Mouse (Mus musculus): Measurements from ENCODE around the gene Macrod1. TPM values are rescaled to one million over a fixed set of nuclear protein-coding genes. Genes with fewer than 3 reads are reported as not detected.

Gene Macrod1
- polyA plus RNA-seq, 1 experiment from 2014 or later: 3.6 TPM

DNA sequence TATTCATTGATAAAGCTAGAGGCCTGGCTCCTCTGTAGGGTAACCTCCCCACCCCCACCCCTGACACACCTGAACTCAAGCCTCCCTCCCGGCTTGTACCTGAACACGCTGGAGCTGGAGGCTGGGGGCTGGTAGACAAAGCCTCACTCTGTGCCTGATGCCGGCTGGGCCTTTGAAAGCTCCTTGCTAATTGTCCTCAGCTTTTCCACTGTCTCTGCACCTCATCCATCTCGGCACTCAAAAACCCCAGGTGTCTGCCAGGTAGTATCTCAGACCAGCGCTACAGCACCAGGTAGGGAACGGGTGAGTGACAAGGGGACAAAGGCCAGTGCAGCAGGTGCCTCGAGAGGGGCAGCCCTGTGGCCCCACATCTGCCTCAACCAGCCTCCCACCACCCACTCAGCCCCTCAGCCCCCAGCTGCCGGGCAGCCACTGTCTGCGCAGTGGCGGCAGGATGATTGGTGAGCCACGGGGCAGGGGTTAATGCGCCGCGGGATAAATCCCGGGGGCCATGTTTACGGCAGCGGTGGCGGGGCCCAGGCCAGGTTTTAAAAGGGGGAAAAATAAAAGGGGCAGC lies 129.2 kb downstream of the Macrod1 start:
- 3% methylated on average over 18 of the region's 18 CpGs for WGBS
- Histone ChIP-seq H3K27ac (ENCODE audit: low read depth, low read length) (no peak overlapping the region), H3K9ac (ENCODE audit: low read length) (no peak overlapping the region; the same call in 1 of the 2 replicates), H3K4me2 (ENCODE audit: low read depth, low read length, severe bottlenecking) (peak overlapping the region; percentile 26; the same call in 1 of the 2 replicates), H3K36me3 (ENCODE audit: control insufficient read depth, insufficient read depth, low read length) (no peaks in the 10 kb centered on the region), H3K4me1 (replicated peaks; ENCODE audit: control insufficient read depth, insufficient read depth, low read length) (peaks cover 39% of the 10 kb centered on the region), H3K9me3 (ENCODE audit: control insufficient read depth, low read length) (no peaks in the 10 kb centered on the region), H3K27me3 (ENCODE audit: control insufficient read depth, insufficient read depth, low read length) (peaks cover 9% of the 10 kb centered on the region), H3K4me3 (ENCODE audit: low read depth, low read length) (no peak overlapping the region)
- no peak for ATAC-seq (replicated peaks; ENCODE audit: low FRiP score)
- DNase-seq (ENCODE audit: low spot score): no peak

DNA sequence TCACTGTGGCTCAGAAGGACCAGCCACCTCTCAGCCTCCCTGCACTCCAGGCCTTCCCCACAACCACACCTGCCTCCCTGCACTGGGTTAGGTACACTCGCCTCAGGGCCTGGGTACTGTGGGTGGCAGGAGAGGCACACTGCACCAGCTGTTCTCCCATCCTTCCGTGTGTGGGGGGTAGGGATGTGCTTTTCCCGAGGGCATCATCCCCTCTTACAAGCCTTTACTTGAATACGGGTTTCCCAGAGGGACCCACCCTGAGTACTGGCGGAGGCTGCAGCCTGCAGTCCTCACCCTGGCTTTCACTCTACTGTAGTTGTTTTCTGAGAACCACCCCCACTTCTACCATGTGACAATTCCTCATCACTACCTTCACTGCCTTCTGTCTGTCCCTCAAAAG lies 130.5 kb downstream of the Macrod1 start:
- 57% methylated on average over 5 of the region's 5 CpGs for WGBS
- no peak overlapping the region for H3K9ac ChIP-seq (ENCODE audit: low read length)
- H3K27me3 ChIP-seq (ENCODE audit: control insufficient read depth, insufficient read depth, low read length): peaks cover 9% of the 10 kb centered on the region
- H3K9me3 ChIP-seq (ENCODE audit: control insufficient read depth, low read length): no peaks in the 10 kb centered on the region
- H3K27ac ChIP-seq (ENCODE audit: low read depth, low read length): no peak overlapping the region
- no peak overlapping the region for H3K4me2 ChIP-seq (ENCODE audit: low read depth, low read length, severe bottlenecking)
- DNase-seq (ENCODE audit: low spot score) (no peak), ATAC-seq (replicated peaks; ENCODE audit: low FRiP score) (no peak)
- no peak overlapping the region for H3K4me3 ChIP-seq (ENCODE audit: low read depth, low read length)
- H3K36me3 ChIP-seq (ENCODE audit: control insufficient read depth, insufficient read depth, low read length): no peaks in the 10 kb centered on the region
- peaks cover 36% of the 10 kb centered on the region for H3K4me1 ChIP-seq (replicated peaks; ENCODE audit: control insufficient read depth, insufficient read depth, low read length)

DNA sequence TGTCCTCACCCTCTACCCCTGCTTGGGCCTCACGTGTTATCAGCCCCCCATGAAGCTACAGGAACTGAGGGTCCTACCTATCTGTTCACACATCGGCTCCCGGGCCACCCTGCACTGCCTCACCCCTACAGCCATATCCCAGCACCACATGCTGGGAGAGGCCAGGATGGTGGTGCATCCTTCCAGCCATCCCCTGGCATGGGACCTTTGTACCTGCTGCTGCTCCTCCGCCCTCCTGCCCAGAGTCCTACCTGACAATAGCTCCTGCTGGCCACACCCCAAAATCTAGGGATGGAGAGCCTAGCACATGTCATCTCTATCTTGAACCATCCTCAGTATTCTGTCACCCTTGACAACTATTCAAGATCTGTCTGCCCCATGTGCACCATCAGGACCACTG lies 132.4 kb downstream of the Macrod1 start:
- no peaks in the 10 kb centered on the region for H3K9me3 ChIP-seq (ENCODE audit: control insufficient read depth, low read length)
- no peak overlapping the region for H3K9ac ChIP-seq (ENCODE audit: low read length)
- H3K27me3 ChIP-seq (ENCODE audit: control insufficient read depth, insufficient read depth, low read length): peaks cover 5% of the 10 kb centered on the region
- DNase-seq (ENCODE audit: low spot score): no peak
- H3K27ac ChIP-seq (ENCODE audit: low read depth, low read length): no peak overlapping the region
- 87% methylated on average over 4 of the region's 4 CpGs for WGBS
- no peak for ATAC-seq (replicated peaks; ENCODE audit: low FRiP score)
- H3K4me3 ChIP-seq (ENCODE audit: low read depth, low read length): no peak overlapping the region
- no peak overlapping the region for H3K4me2 ChIP-seq (ENCODE audit: low read depth, low read length, severe bottlenecking)
- peaks cover 27% of the 10 kb centered on the region for H3K4me1 ChIP-seq (replicated peaks; ENCODE audit: control insufficient read depth, insufficient read depth, low read length)
- no peaks in the 10 kb centered on the region for H3K36me3 ChIP-seq (ENCODE audit: control insufficient read depth, insufficient read depth, low read length)

DNA sequence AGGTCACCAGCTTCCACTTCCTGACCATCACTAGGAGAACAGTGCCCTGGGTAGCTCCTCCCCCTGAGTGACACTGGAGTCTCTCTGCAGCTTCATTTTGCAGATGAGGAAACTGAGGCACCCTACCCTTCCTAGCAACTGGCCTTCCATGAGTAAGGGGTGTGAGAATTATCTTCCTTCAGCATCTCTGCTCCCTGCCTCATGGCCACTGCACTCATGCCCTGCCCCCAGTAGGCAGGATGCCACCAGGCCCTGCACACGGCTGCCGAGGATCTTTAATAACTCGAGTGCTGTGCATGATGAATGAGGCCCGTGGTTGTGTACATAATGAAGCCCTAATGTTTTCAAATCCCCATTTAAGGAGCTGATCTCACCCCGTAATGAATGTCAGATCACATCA lies 134.4 kb downstream of the Macrod1 start:
- Histone ChIP-seq H3K27me3 (ENCODE audit: control insufficient read depth, insufficient read depth, low read length) (peaks cover 3% of the 10 kb centered on the region; the same call in 1 of the 2 replicates), H3K4me1 (replicated peaks; ENCODE audit: control insufficient read depth, insufficient read depth, low read length) (peaks cover 19% of the 10 kb centered on the region; the same call in 1 of the 2 replicates), H3K4me3 (ENCODE audit: low read depth, low read length) (no peak overlapping the region), H3K27ac (ENCODE audit: low read depth, low read length) (no peak overlapping the region), H3K9me3 (ENCODE audit: control insufficient read depth, low read length) (no peaks in the 10 kb centered on the region), H3K9ac (ENCODE audit: low read length) (no peak overlapping the region), H3K4me2 (ENCODE audit: low read depth, low read length, severe bottlenecking) (no peak overlapping the region), H3K36me3 (ENCODE audit: control insufficient read depth, insufficient read depth, low read length) (no peaks in the 10 kb centered on the region)
- no peak for DNase-seq (ENCODE audit: low spot score)
- 64% methylated on average over 5 of the region's 5 CpGs for WGBS
- ATAC-seq (replicated peaks; ENCODE audit: low FRiP score): no peak

DNA sequence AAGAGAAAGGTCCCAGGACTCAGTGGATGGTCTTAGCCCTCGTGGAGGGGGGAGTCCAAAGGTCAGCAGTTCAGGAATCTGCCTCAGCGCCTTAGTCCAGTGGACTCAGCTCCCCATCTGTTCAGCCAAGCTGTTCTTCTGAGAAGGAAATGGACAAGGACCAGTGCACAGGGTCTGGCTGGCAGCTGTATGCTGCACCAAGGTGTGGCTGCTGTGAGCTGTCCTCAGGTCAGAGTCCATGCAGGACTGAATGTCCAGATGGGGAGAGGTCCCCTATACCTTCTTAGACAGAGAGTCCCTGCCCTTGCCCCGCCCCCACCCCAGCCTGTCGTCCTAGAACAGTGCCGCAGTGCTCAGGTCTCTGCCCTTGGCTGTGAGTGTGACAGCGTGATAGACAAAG lies 135.0 kb downstream of the Macrod1 start:
- no peak for ATAC-seq (replicated peaks; ENCODE audit: low FRiP score)
- 48% methylated on average over 6 of the region's 6 CpGs for WGBS
- Histone ChIP-seq H3K4me2 (ENCODE audit: low read depth, low read length, severe bottlenecking) (no peak overlapping the region), H3K9ac (ENCODE audit: low read length) (no peak overlapping the region), H3K36me3 (ENCODE audit: control insufficient read depth, insufficient read depth, low read length) (no peaks in the 10 kb centered on the region), H3K4me3 (ENCODE audit: low read depth, low read length) (no peak overlapping the region), H3K27me3 (ENCODE audit: control insufficient read depth, insufficient read depth, low read length) (peaks cover 3% of the 10 kb centered on the region; the same call in 1 of the 2 replicates), H3K9me3 (ENCODE audit: control insufficient read depth, low read length) (no peaks in the 10 kb centered on the region), H3K4me1 (replicated peaks; ENCODE audit: control insufficient read depth, insufficient read depth, low read length) (peaks cover 16% of the 10 kb centered on the region), H3K27ac (ENCODE audit: low read depth, low read length) (no peak overlapping the region)
- no peak for DNase-seq (ENCODE audit: low spot score)

DNA sequence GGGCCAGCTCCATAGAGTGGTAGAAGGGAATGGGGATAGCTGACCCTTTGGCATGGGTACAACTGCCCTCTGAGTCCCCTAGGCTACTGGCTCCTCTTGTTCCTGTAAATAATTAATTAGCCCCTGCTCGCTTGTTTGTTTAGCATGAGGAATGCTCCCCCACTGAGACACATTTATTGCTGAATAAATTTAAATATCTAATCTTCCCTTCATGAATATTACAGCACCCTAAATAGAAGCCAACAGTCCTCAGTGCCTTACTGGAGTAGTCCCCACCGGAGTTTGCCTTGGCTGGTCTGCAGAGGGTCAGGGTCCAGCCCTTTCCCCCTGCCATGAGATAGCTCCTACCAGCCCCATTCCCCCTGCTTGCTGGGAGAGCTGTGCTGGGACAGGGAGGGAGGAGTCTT lies 136.0 kb downstream of the Macrod1 start:
- H3K36me3 ChIP-seq (ENCODE audit: control insufficient read depth, insufficient read depth, low read length): no peaks in the 10 kb centered on the region; the same call in 1 of the 2 replicates
- H3K27me3 ChIP-seq (ENCODE audit: control insufficient read depth, insufficient read depth, low read length): no peaks in the 10 kb centered on the region
- H3K9ac ChIP-seq (ENCODE audit: low read length): no peak overlapping the region
- H3K27ac ChIP-seq (ENCODE audit: low read depth, low read length): no peak overlapping the region
- H3K4me2 ChIP-seq (ENCODE audit: low read depth, low read length, severe bottlenecking): no peak overlapping the region
- H3K4me3 ChIP-seq (ENCODE audit: low read depth, low read length): no peak overlapping the region
- H3K4me1 ChIP-seq (replicated peaks; ENCODE audit: control insufficient read depth, insufficient read depth, low read length): peaks cover 25% of the 10 kb centered on the region
- no peak for DNase-seq (ENCODE audit: low spot score)
- ATAC-seq (replicated peaks; ENCODE audit: low FRiP score): no peak
- WGBS: 51% methylated on average over 2 of the region's 2 CpGs
- H3K9me3 ChIP-seq (ENCODE audit: control insufficient read depth, low read length): no peaks in the 10 kb centered on the region

DNA sequence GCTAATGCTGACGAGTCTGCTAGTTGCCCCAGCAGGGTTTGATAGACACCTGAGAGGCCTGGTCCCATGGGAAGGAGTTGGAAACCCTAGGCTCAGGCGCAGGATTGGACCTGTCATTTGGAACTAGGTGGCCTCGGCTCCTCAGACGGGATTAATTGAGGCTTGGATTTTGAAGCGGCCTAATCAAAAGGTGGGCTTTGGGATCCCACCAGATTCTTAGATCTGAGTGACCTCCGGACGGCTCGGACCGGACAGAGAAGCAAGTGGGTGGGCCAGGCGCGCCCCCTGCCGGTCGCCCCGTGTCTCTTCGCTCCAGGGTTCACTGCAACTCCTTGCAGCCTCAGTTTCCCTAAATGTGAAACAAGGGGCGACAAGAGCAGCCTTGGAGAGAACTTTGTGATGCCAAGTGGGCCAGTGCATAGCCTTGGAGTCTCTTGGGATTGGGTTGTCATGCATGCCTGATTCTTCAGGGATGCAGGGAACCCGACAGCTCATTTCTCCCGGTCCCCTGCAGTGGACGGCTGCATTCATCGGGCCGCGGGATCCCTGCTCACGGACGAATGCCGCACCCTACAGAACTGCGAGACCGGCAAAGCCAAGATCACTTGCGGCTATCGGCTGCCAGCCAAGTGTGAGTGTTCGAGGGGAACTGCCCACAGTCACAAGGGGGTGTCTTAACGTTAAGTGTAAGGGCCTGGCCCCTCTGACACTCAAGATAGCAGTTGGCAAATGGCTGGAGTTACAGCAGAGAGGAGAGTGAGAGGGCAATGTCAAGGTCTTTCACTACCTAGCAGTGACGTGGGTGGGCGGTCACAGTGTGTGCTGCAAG lies 139.5 kb downstream of the Macrod1 start:
- peak; percentile 85 for DNase-seq (ENCODE audit: low spot score)
- Histone ChIP-seq H3K27ac (ENCODE audit: low read depth, low read length) (no peak overlapping the region), H3K4me3 (ENCODE audit: low read depth, low read length) (no peak overlapping the region), H3K9ac (ENCODE audit: low read length) (no peak overlapping the region), H3K36me3 (ENCODE audit: control insufficient read depth, insufficient read depth, low read length) (peaks cover 17% of the 10 kb centered on the region), H3K4me1 (replicated peaks; ENCODE audit: control insufficient read depth, insufficient read depth, low read length) (peaks cover 17% of the 10 kb centered on the region), H3K9me3 (ENCODE audit: control insufficient read depth, low read length) (no peaks in the 10 kb centered on the region), H3K4me2 (ENCODE audit: low read depth, low read length, severe bottlenecking) (no peak overlapping the region), H3K27me3 (ENCODE audit: control insufficient read depth, insufficient read depth, low read length) (no peaks in the 10 kb centered on the region)
- ATAC-seq (replicated peaks; ENCODE audit: low FRiP score): peak; percentile 59
- 14% methylated on average over 33 of the region's 33 CpGs for WGBS

DNA sequence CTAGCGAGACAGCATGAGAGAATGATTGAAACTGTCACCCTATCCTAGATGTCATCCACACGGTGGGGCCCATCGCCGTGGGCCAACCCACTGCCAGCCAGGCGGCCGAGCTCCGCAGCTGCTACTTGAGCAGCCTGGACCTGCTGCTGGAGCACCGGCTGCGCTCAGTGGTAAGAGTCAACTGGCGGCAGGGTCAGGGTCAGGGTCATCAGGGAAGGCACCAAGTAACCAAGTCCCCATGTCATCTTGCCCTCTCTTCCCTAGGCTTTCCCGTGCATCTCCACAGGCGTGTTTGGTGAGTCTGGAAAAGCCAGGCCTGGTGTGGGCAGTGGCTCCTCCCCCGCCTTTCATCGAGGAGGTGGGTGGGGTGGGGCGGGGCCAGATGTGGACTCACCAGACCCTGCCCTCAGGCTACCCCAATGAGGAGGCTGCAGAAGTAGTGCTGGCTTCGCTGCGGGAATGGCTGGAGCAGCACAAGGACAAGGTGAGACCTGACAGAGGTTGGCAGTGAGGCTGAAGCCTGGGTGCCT lies 140.2 kb downstream of the Macrod1 start:
- WGBS: 6% methylated on average over 17 of the region's 17 CpGs
- DNase-seq (ENCODE audit: low spot score) (peak; percentile 81), ATAC-seq (replicated peaks; ENCODE audit: low FRiP score) (peak; percentile 45)
- Histone ChIP-seq H3K27me3 (ENCODE audit: control insufficient read depth, insufficient read depth, low read length) (no peaks in the 10 kb centered on the region), H3K4me2 (ENCODE audit: low read depth, low read length, severe bottlenecking) (0 out of 2 replicates have a peak overlapping the region, but pooled peaks have one; percentile 11), H3K9me3 (ENCODE audit: control insufficient read depth, low read length) (no peaks in the 10 kb centered on the region), H3K27ac (ENCODE audit: low read depth, low read length) (no peak overlapping the region), H3K4me1 (replicated peaks; ENCODE audit: control insufficient read depth, insufficient read depth, low read length) (peaks cover 12% of the 10 kb centered on the region), H3K9ac (ENCODE audit: low read length) (no peak overlapping the region), H3K4me3 (ENCODE audit: low read depth, low read length) (no peak overlapping the region), H3K36me3 (ENCODE audit: control insufficient read depth, insufficient read depth, low read length) (peaks cover 17% of the 10 kb centered on the region)
